Mouse (Mus musculus): ENCODE measurements around the gene P2rx4. TPM values are rescaled to one million over a fixed set of nuclear protein-coding genes. Genes with fewer than 3 reads are reported as not detected.
A peak's percentile ranks its signal among the peaks of the same experiment; 100 is the strongest.
"Not testable (repeated sequence)": the region's sequence is repeated elsewhere in the genome, so short reads cannot be mapped to it uniquely, and the experiment has no call there.

The P2rx4 gene
- polyA plus RNA-seq (2014; fragmentation: Nextera tagmentation; extraction: Ambion mirVana), result 14.0 and 14.8 TPM in 2 replicates

- peak within 1 kb of the TSS; percentile 14; the same call in 1 of the 2 replicates for H3K27ac ChIP-seq (ENCODE audit: low read depth, low read length)
- peak within 1 kb of the TSS; percentile 62 for H3K9ac ChIP-seq (ENCODE audit: low read depth, low read length)
- H3K36me3 ChIP-seq (ENCODE audit: control insufficient read depth, insufficient read depth, low read length), result no peaks in the 10 kb centered on the region
- no peaks in the 10 kb centered on the region for H3K27me3 ChIP-seq (ENCODE audit: control insufficient read depth, insufficient read depth, low read length)
- no peaks in the 10 kb centered on the region for H3K9me3 ChIP-seq (ENCODE audit: control insufficient read depth, low read length)
- H3K4me2 ChIP-seq (replicated peaks; ENCODE audit: low read depth, low read length), result peak within 1 kb of the TSS; percentile 62
- 2% methylated on average over 66 of the region's 66 CpGs for WGBS
- peak within 1 kb of the TSS; percentile 52 for H3K4me3 ChIP-seq (ENCODE audit: low read length)
- peak; percentile 88 for ATAC-seq (ENCODE audit: low FRiP score, low TSS enrichment)
- H3K4me1 ChIP-seq (ENCODE audit: control insufficient read depth, insufficient read depth, low read length), result no peaks in the 10 kb centered on the region
These were observed at the start of gene P2rx4 for GRCm38 (mm10) chr5:122707276-122708181. Gene P2rx4, plus strand, starts transcription at chr5:122707544.

- no peaks in the 10 kb centered on the region for H3K36me3 ChIP-seq (ENCODE audit: control insufficient read depth, insufficient read depth, low read length)
- ATAC-seq (ENCODE audit: low FRiP score, low TSS enrichment), result no peak
- H3K27ac ChIP-seq (ENCODE audit: low read depth, low read length), result no peak overlapping the region
- no peak overlapping the region for H3K4me3 ChIP-seq (ENCODE audit: low read length)
- WGBS, result 95% methylated on average over 6 of the region's 6 CpGs
- H3K9me3 ChIP-seq (ENCODE audit: control insufficient read depth, low read length), result no peaks in the 10 kb centered on the region
- H3K27me3 ChIP-seq (ENCODE audit: control insufficient read depth, insufficient read depth, low read length), result no peaks in the 10 kb centered on the region
- no peaks in the 10 kb centered on the region for H3K4me1 ChIP-seq (ENCODE audit: control insufficient read depth, insufficient read depth, low read length)
- no peak overlapping the region for H3K4me2 ChIP-seq (replicated peaks; ENCODE audit: low read depth, low read length)
- H3K9ac ChIP-seq (ENCODE audit: low read depth, low read length), result no peak overlapping the region
These were observed 44.8 kb upstream of the P2rx4 start for GRCm38 (mm10) chr5:122662501-122662900.

- Histone ChIP-seq H3K9ac (ENCODE audit: low read depth, low read length) (no peak overlapping the region), H3K4me1 (ENCODE audit: control insufficient read depth, insufficient read depth, low read length) (peaks cover 10% of the 10 kb centered on the region), H3K4me2 (replicated peaks; ENCODE audit: low read depth, low read length) (no peak overlapping the region), H3K4me3 (ENCODE audit: low read length) (no peak overlapping the region), H3K27ac (ENCODE audit: low read depth, low read length) (no peak overlapping the region), H3K36me3 (ENCODE audit: control insufficient read depth, insufficient read depth, low read length) (no peaks in the 10 kb centered on the region), H3K27me3 (ENCODE audit: control insufficient read depth, insufficient read depth, low read length) (no peaks in the 10 kb centered on the region), H3K9me3 (ENCODE audit: control insufficient read depth, low read length) (no peaks in the 10 kb centered on the region)
- no peak for ATAC-seq (ENCODE audit: low FRiP score, low TSS enrichment)
- WGBS, result 38% methylated on average over 5 of the region's 5 CpGs
These were observed 42.3 kb upstream of the P2rx4 start for GRCm38 (mm10) chr5:122665036-122665435.

GRCm38 (mm10) chr5:122668981-122669897 is 38.1 kb upstream of the P2rx4 start:
- Histone ChIP-seq H3K4me2 (replicated peaks; ENCODE audit: low read depth, low read length) (no peak overlapping the region), H3K27ac (ENCODE audit: low read depth, low read length) (peak overlapping the region; percentile 2; the same call in 1 of the 2 replicates), H3K9me3 (ENCODE audit: control insufficient read depth, low read length) (no peaks in the 10 kb centered on the region), H3K9ac (ENCODE audit: low read depth, low read length) (no peak overlapping the region), H3K4me1 (ENCODE audit: control insufficient read depth, insufficient read depth, low read length) (peaks cover 10% of the 10 kb centered on the region), H3K27me3 (ENCODE audit: control insufficient read depth, insufficient read depth, low read length) (no peaks in the 10 kb centered on the region), H3K4me3 (ENCODE audit: low read length) (no peak overlapping the region), H3K36me3 (ENCODE audit: control insufficient read depth, insufficient read depth, low read length) (no peaks in the 10 kb centered on the region)
- 53% methylated on average over 15 of the region's 15 CpGs for WGBS
- ATAC-seq (ENCODE audit: low FRiP score, low TSS enrichment), result no peak

- WGBS, result 83% methylated on average over 7 of the region's 7 CpGs
- H3K36me3 ChIP-seq (ENCODE audit: control insufficient read depth, insufficient read depth, low read length); H3K9me3 ChIP-seq (ENCODE audit: control insufficient read depth, low read length); H3K4me1 ChIP-seq (ENCODE audit: control insufficient read depth, insufficient read depth, low read length); H3K4me2 ChIP-seq (replicated peaks; ENCODE audit: low read depth, low read length); H3K4me3 ChIP-seq (ENCODE audit: low read length); H3K27ac ChIP-seq (ENCODE audit: low read depth, low read length); H3K9ac ChIP-seq (ENCODE audit: low read depth, low read length); ATAC-seq (ENCODE audit: low FRiP score, low TSS enrichment); H3K27me3 ChIP-seq (ENCODE audit: control insufficient read depth, insufficient read depth, low read length): not testable (repeated sequence)
These were observed 35.7 kb upstream of the P2rx4 start for GRCm38 (mm10) chr5:122671641-122672040.

- Histone ChIP-seq H3K36me3 (ENCODE audit: control insufficient read depth, insufficient read depth, low read length) (no peaks in the 10 kb centered on the region), H3K9ac (ENCODE audit: low read depth, low read length) (no peak overlapping the region)
- WGBS, result 84% methylated on average over 5 of the region's 5 CpGs
These were observed 35.0 kb upstream of the P2rx4 start for GRCm38 (mm10) chr5:122672298-122672697.

GRCm38 (mm10) chr5:122676002-122676401 is 31.3 kb upstream of the P2rx4 start:
- Histone ChIP-seq H3K9me3 (ENCODE audit: control insufficient read depth, low read length) (no peaks in the 10 kb centered on the region), H3K36me3 (ENCODE audit: control insufficient read depth, insufficient read depth, low read length) (no peaks in the 10 kb centered on the region), H3K4me3 (ENCODE audit: low read length) (no peak overlapping the region), H3K27me3 (ENCODE audit: control insufficient read depth, insufficient read depth, low read length) (no peaks in the 10 kb centered on the region), H3K27ac (ENCODE audit: low read depth, low read length) (no peak overlapping the region), H3K9ac (ENCODE audit: low read depth, low read length) (no peak overlapping the region), H3K4me1 (ENCODE audit: control insufficient read depth, insufficient read depth, low read length) (no peaks in the 10 kb centered on the region), H3K4me2 (replicated peaks; ENCODE audit: low read depth, low read length) (no peak overlapping the region)
- WGBS, result 33% methylated on average over 8 of the region's 8 CpGs
- ATAC-seq (ENCODE audit: low FRiP score, low TSS enrichment), result peak; percentile 83

More at GRCm38 (mm10) chr5:122672298-122672697, 35.0 kb upstream of the P2rx4 start:
- Histone ChIP-seq H3K9me3 (ENCODE audit: control insufficient read depth, low read length) (no peaks in the 10 kb centered on the region), H3K4me2 (replicated peaks; ENCODE audit: low read depth, low read length) (no peak overlapping the region), H3K27ac (ENCODE audit: low read depth, low read length) (no peak overlapping the region), H3K27me3 (ENCODE audit: control insufficient read depth, insufficient read depth, low read length) (no peaks in the 10 kb centered on the region), H3K4me3 (ENCODE audit: low read length) (no peak overlapping the region), H3K4me1 (ENCODE audit: control insufficient read depth, insufficient read depth, low read length) (peaks cover 10% of the 10 kb centered on the region)
- no peak for ATAC-seq (ENCODE audit: low FRiP score, low TSS enrichment)

- Histone ChIP-seq H3K9me3 (ENCODE audit: control insufficient read depth, low read length) (no peaks in the 10 kb centered on the region), H3K4me3 (ENCODE audit: low read length) (no peak overlapping the region), H3K36me3 (ENCODE audit: control insufficient read depth, insufficient read depth, low read length) (no peaks in the 10 kb centered on the region), H3K4me2 (replicated peaks; ENCODE audit: low read depth, low read length) (no peak overlapping the region), H3K27ac (ENCODE audit: low read depth, low read length) (no peak overlapping the region), H3K9ac (ENCODE audit: low read depth, low read length) (no peak overlapping the region), H3K4me1 (ENCODE audit: control insufficient read depth, insufficient read depth, low read length) (no peaks in the 10 kb centered on the region), H3K27me3 (ENCODE audit: control insufficient read depth, insufficient read depth, low read length) (no peaks in the 10 kb centered on the region)
- WGBS, result 90% methylated on average over 9 of the region's 9 CpGs
- ATAC-seq (ENCODE audit: low FRiP score, low TSS enrichment), result no peak
These were observed 29.4 kb upstream of the P2rx4 start for GRCm38 (mm10) chr5:122677983-122678382.
